Mouse (Mus musculus): ENCODE measurements around the gene D11Wsu47e.

GRCm38 (mm10) chr11:113729917-113730316 lies 45.7 kb downstream of the D11Wsu47e start:
- no peak for TF ChIP-seq EP300 (IDR thresholded peaks at IDR 0.05; ENCODE audit: low read depth)
- no peak for TF ChIP-seq CTCF (IDR thresholded peaks at IDR 0.05; ENCODE audit: low read depth)
